Mouse (Mus musculus) MEL (cell line): Measurements from ENCODE around the gene Ms4a18.

Source experiments
- CHD2 ChIP-seq: IDR thresholded peaks from 2 replicates; pipeline ENCODE4 v1.6.1; 2011; ENCODE audit warnings: low read length, improper control_type of control experiment
- CTCF ChIP-seq, 3 experiments: IDR thresholded peaks in 2 of 3; conservative IDR thresholded peaks in 1 of 3; 2 replicates each; pipeline ENCODE4 v1.5.1; 2011 to 2012; ENCODE audit warnings: low read length in 3 of 3, low read depth in 2 of 3, mild to moderate bottlenecking in 2 of 3, improper control_type of control experiment in 1 of 3, inconsistent platforms in 1 of 3, mixed read lengths in 1 of 3, moderate library complexity in 1 of 3; ENCODE audit not compliant: control insufficient read depth in 1 of 3, insufficient read depth in 1 of 3, poor library complexity in 1 of 3, severe bottlenecking in 1 of 3
- ELF1 ChIP-seq: IDR thresholded peaks from 2 replicates; pipeline ENCODE4 v1.6.1; 2014; ENCODE audit warnings: low read depth, mild to moderate bottlenecking, inconsistent platforms, low read length, improper control_type of control experiment, moderate library complexity
- HCFC1 ChIP-seq: IDR thresholded peaks from 2 replicates; pipeline ENCODE4 v1.6.1; 2012; ENCODE audit warnings: low read depth, mild to moderate bottlenecking, inconsistent platforms, low read length, improper control_type of control experiment, moderate library complexity
- MAX ChIP-seq: IDR thresholded peaks from 2 replicates; pipeline ENCODE4 v1.6.1; 2011; ENCODE audit warnings: low read length, improper control_type of control experiment
- MAZ ChIP-seq: IDR thresholded peaks from 2 replicates; pipeline ENCODE4 v1.6.1; 2012; ENCODE audit warnings: low read depth, mild to moderate bottlenecking, inconsistent platforms, low read length, improper control_type of control experiment
- MXI1 ChIP-seq: IDR thresholded peaks from 2 replicates; pipeline ENCODE4 v1.6.1; 2011; ENCODE audit warnings: mild to moderate bottlenecking, low read depth, low read length, improper control_type of control experiment
- POLR2A ChIP-seq, 2 experiments: IDR thresholded peaks; 2 replicates each; pipeline ENCODE4 v1.6.1; 2011 to 2012; ENCODE audit warnings: low read length in 2 of 2, mild to moderate bottlenecking in 2 of 2, control low read depth in 1 of 2, improper control_type of control experiment in 1 of 2, low read depth in 1 of 2, moderate library complexity in 1 of 2; ENCODE audit not compliant: control insufficient read depth in 1 of 2, insufficient read depth in 1 of 2, poor library complexity in 1 of 2
- POLR2AphosphoS2 ChIP-seq: IDR thresholded peaks from 2 replicates; pipeline ENCODE4 v1.6.1; 2011; ENCODE audit warnings: low read length, improper control_type of control experiment
- RCOR1 ChIP-seq: IDR thresholded peaks from 2 replicates; pipeline ENCODE4 v1.6.1; 2012; ENCODE audit warnings: low read depth, mild to moderate bottlenecking, inconsistent platforms, low read length, improper control_type of control experiment
- SMC3 ChIP-seq: IDR thresholded peaks from 2 replicates; pipeline ENCODE4 v1.6.1; 2011; ENCODE audit warnings: low read depth, low read length, improper control_type of control experiment
- TAL1 ChIP-seq: IDR thresholded peaks from 2 replicates; pipeline ENCODE4 v1.6.1; 2012; ENCODE audit warnings: mild to moderate bottlenecking, inconsistent platforms, low read length, moderate library complexity, mixed read lengths
- USF1 ChIP-seq: IDR thresholded peaks from 2 replicates; pipeline ENCODE4 v1.6.1; 2014; ENCODE audit warnings: low read depth, mild to moderate bottlenecking, inconsistent platforms, low read length, improper control_type of control experiment, moderate library complexity

- TF ChIP-seq MAX: no peak
- peak; percentile 70 to 81 (median 72) for TF ChIP-seq CTCF (IDR thresholded peaks at IDR 0.05 in 2 of 3, conservative IDR thresholded peaks at IDR 0.05 in 1 of 3; ENCODE audit: control insufficient read depth in 1 of 3, insufficient read depth in 1 of 3, low read depth in 2 of 3, low read length in 3 of 3, poor library complexity in 1 of 3, severe bottlenecking in 1 of 3)
- peak; percentile 22; the same call in 1 of the 2 replicates for TF ChIP-seq SMC3
- no peak for TF ChIP-seq USF1
- no peak for TF ChIP-seq TAL1
- TF ChIP-seq HCFC1: no peak
- no peak for TF ChIP-seq POLR2A (IDR thresholded peaks at IDR 0.05; ENCODE audit: control insufficient read depth in 1 of 2, insufficient read depth in 1 of 2, low read depth in 1 of 2, low read length in 2 of 2, poor library complexity in 1 of 2)
- no peak for TF ChIP-seq ELF1
- TF ChIP-seq POLR2AphosphoS2: no peak
- no peak for TF ChIP-seq RCOR1
- no peak for TF ChIP-seq MAZ
- TF ChIP-seq CHD2: no peak
- no peak for TF ChIP-seq MXI1
Measured at GRCm38 (mm10) chr19:10976318-10976717, 41.5 kb downstream of the Ms4a18 start.
